Mouse (Mus musculus) thymus, postnatal 14 days (tissue): ENCODE measurements around the gene Ctdsp1.

Source experiments
- DNase-seq: peaks from one replicate; pipeline ENCODE4 v3.0.0; 2021

The Ctdsp1 gene

GRCm38 (mm10) chr1:74397919-74398451 is 6.7 kb downstream of the Ctdsp1 start:
- peak; percentile 86 for DNase-seq

- DNase-seq = no peak
Measured at GRCm38 (mm10) chr1:74400531-74400930, 9.2 kb downstream of the Ctdsp1 start.

GRCm38 (mm10) chr1:74401015-74401702 is 9.8 kb downstream of the Ctdsp1 start:
- DNase-seq = no peak

- no peak for DNase-seq
Measured at GRCm38 (mm10) chr1:74404206-74404605, 12.9 kb downstream of the Ctdsp1 start.

GRCm38 (mm10) chr1:74408589-74409504 is 17.5 kb downstream of the Ctdsp1 start, which contains the start of gene Vil1:
Gene Vil1 (plus strand): TSS chr1:74409376.
- no peak for DNase-seq

GRCm38 (mm10) chr1:74411753-74412325 is 20.5 kb downstream of the Ctdsp1 start:
- no peak for DNase-seq

GRCm38 (mm10) chr1:74412711-74413110 is 21.4 kb downstream of the Ctdsp1 start:
- no peak for DNase-seq

- peak; percentile 33 for DNase-seq
Measured at GRCm38 (mm10) chr1:74415143-74415542, 23.8 kb downstream of the Ctdsp1 start.

- no peak for DNase-seq
Measured at GRCm38 (mm10) chr1:74418747-74419439, 27.6 kb downstream of the Ctdsp1 start.

GRCm38 (mm10) chr1:74419440-74419794 is 28.1 kb downstream of the Ctdsp1 start:
- no peak for DNase-seq

GRCm38 (mm10) chr1:74423147-74423546 is 31.8 kb downstream of the Ctdsp1 start:
- no peak for DNase-seq

- DNase-seq = no peak
Measured at GRCm38 (mm10) chr1:74425845-74426244, 34.5 kb downstream of the Ctdsp1 start.

GRCm38 (mm10) chr1:74433220-74433619 is 41.9 kb downstream of the Ctdsp1 start:
- DNase-seq = no peak

- DNase-seq = no peak
Measured at GRCm38 (mm10) chr1:74434596-74434995, 43.3 kb downstream of the Ctdsp1 start.

GRCm38 (mm10) chr1:74435563-74435962 is 44.3 kb downstream of the Ctdsp1 start:
- DNase-seq = peak; percentile 44

GRCm38 (mm10) chr1:74437702-74438427 is 46.6 kb downstream of the Ctdsp1 start:
- DNase-seq = no peak

GRCm38 (mm10) chr1:74439166-74439876 is 48.0 kb downstream of the Ctdsp1 start:
- no peak for DNase-seq

GRCm38 (mm10) chr1:74444538-74444937 is 53.2 kb downstream of the Ctdsp1 start:
- no peak for DNase-seq
